Mouse (Mus musculus): Measurements from ENCODE around the gene Hoxc12. TPM values are rescaled to one million over a fixed set of nuclear protein-coding genes. Genes with fewer than 3 reads are reported as not detected.

Hoxc12 gene
- polyA plus RNA-seq, 1 experiment from 2014 or later = 0.36 TPM

- Histone ChIP-seq H3K4me1 (peaks cover 39% of the 10 kb centered on the region), H3K4me3 (peak overlapping the region; percentile 46), H3K9me3 (replicated peaks) (no peaks in the 10 kb centered on the region), H3K27me3 (ENCODE audit: low read depth, poor library complexity, severe bottlenecking) (peaks cover 100% of the 10 kb centered on the region), H3K27ac (peak overlapping the region; percentile 79), H3K36me3 (no peaks in the 10 kb centered on the region)
- WGBS = 2% methylated on average over 6 of the region's 6 CpGs
- no peak for DNase-seq (ENCODE audit: low spot score)
Observed at GRCm38 (mm10) chr15:102972753-102973152, 36.2 kb downstream of the Hoxc12 start.

GRCm38 (mm10) chr15:102975034-102975433, 38.5 kb downstream of the Hoxc12 start:
- no peaks in the 10 kb centered on the region for H3K36me3 ChIP-seq
- no peaks in the 10 kb centered on the region for H3K9me3 ChIP-seq (replicated peaks)
- no peak for DNase-seq (ENCODE audit: low spot score)
- 4% methylated on average over 7 of the region's 7 CpGs for WGBS
- H3K4me1 ChIP-seq = peaks cover 59% of the 10 kb centered on the region
- peaks cover 100% of the 10 kb centered on the region for H3K27me3 ChIP-seq (ENCODE audit: low read depth, poor library complexity, severe bottlenecking)
- H3K4me3 ChIP-seq = peak overlapping the region; percentile 49
- peak overlapping the region; percentile 80 for H3K27ac ChIP-seq

DNA sequence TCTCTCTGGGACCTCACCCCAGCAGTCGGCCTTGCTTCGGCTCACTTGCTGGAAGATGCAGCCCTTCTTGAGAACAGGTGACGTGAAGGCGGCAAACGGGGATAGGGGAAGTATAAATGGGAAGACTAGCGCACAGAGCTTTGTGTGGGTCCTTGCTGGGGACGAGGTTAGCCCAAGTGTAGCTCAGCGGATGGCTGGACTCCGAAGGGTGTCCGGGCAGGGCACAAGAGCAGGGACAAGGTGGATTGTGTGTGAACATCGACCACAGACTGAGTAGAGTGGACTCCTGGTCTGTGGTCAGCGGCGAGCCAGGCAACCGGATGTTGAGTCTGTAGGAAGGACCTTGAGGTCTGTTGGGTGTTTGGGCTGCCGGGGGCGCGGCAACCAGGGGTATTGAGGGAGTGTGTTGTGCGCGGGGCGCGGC, 39.1 kb downstream of the Hoxc12 start:
- peak overlapping the region; percentile 49 for H3K4me3 ChIP-seq
- peak; percentile 76 for DNase-seq (ENCODE audit: low spot score)
- no peaks in the 10 kb centered on the region for H3K36me3 ChIP-seq
- peak overlapping the region; percentile 80 for H3K27ac ChIP-seq
- under 1% methylated on average over 21 of the region's 21 CpGs for WGBS
- no peaks in the 10 kb centered on the region for H3K9me3 ChIP-seq (replicated peaks)
- peaks cover 65% of the 10 kb centered on the region for H3K4me1 ChIP-seq
- H3K27me3 ChIP-seq (ENCODE audit: low read depth, poor library complexity, severe bottlenecking) = peaks cover 100% of the 10 kb centered on the region

DNA sequence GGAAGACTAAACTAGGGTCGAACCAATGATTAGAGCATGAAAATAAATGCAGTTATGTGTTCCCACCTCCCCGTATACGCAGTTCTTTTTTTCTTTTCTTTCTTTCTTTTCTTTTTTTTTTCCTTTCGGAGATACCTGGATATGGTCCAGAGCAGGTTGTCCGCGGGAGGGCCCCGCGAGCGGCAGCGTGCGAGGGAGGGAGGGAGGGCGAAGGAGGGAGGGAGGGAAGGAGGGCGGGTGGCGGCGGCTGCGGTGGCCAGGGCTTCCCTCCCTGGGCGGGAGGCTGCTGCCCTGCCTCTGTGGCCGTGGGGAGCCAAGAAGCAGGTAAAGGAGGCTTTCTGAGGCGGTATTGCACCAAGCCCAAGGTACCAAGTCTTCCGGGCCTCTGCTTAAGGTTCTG, 39.6 kb downstream of the Hoxc12 start, which contains the start of gene Hoxc9:
Hoxc9 (plus strand) TSS at position 269 of the 400 bp plus-strand sequence.
- WGBS = 1% methylated on average over 19 of the region's 20 CpGs
- Histone ChIP-seq H3K4me3 (peak within 1 kb of the TSS; percentile 49), H3K27ac (peak within 1 kb of the TSS; percentile 80), H3K36me3 (no peaks in the 10 kb centered on the region), H3K9me3 (replicated peaks) (no peaks in the 10 kb centered on the region), H3K4me1 (peaks cover 68% of the 10 kb centered on the region), H3K27me3 (ENCODE audit: low read depth, poor library complexity, severe bottlenecking) (peaks cover 100% of the 10 kb centered on the region)
- no peak for DNase-seq (ENCODE audit: low spot score)

DNA sequence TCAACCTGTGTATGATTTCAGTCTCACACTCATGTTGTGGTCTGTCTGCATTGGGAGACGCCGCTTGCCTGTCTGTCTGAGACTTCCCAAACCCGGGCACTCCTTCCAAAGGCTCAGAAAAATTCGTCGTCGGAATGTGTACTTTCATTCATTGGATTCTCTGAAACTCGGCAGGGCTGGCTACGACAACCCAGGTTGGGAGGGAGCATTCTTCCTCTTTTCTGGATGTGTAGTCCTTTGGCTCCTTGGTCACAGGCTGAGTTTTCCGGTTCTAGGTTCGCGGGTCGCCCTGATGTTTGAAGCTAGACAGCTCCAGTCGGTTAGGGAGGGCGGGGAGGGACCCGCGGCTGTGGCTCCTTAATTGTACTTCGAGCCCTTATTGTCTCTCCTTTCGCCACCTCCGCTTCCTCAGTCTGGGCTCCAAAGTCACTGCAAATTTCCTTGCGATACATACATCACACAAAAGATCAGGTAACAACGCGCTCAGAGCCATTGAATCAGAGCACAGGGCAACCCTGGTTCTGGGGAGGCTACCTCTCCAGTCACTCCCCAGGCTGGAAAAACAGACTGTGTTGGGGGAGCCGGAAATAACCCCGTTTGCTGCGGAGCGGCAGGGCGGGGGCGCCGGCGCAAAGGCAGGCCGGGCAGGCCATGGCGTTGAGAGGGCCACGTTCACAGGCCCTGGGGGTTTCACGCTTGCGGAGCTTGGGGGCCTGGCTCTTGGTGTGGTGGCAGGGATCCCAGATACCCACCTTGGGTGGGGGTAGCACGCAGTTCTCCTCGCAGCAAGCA, 40.3 kb downstream of the Hoxc12 start:
- no peak for DNase-seq (ENCODE audit: low spot score)
- Histone ChIP-seq H3K27me3 (ENCODE audit: low read depth, poor library complexity, severe bottlenecking) (peaks cover 100% of the 10 kb centered on the region), H3K9me3 (replicated peaks) (no peaks in the 10 kb centered on the region), H3K36me3 (no peaks in the 10 kb centered on the region), H3K4me3 (peak overlapping the region; percentile 49), H3K27ac (peak overlapping the region; percentile 80), H3K4me1 (peaks cover 72% of the 10 kb centered on the region)
- WGBS = under 1% methylated on average over 37 of the region's 37 CpGs

DNA sequence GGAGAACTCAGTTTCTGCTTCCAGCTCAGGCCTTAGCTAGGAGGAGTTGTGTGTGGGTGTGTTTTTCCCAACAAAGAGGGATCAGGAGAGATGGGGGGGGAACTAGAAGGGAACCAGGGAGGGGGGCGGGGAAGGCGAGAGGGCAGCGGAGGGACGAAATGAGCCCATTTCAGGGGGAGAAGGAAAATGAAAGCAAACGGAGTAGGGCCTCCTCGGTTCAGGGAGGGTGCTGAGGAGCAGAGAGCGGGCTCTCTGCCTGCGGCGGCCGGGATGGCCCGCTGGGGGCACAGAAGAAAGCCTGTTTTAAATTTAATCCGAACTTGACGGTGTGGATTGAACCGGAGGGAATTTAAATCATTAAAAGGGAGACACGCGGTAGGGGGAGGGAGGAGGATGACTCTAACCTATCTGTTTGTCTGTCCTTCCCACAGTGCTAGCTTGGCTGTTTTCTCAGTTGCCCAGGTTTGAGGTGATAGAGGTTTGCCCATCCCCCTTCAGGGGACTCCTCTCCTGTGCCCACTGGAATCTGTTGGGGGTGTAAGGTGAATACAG, 40.9 kb downstream of the Hoxc12 start:
- H3K4me3 ChIP-seq = peak overlapping the region; percentile 49

GRCm38 (mm10) chr15:102978615-102979515, 42.3 kb downstream of the Hoxc12 start:
- WGBS = under 1% methylated on average over 13 of the region's 13 CpGs
- peak overlapping the region; percentile 49 for H3K4me3 ChIP-seq
- no peak for DNase-seq (ENCODE audit: low spot score)
- no peaks in the 10 kb centered on the region for H3K36me3 ChIP-seq
- H3K27me3 ChIP-seq (ENCODE audit: low read depth, poor library complexity, severe bottlenecking) = peaks cover 100% of the 10 kb centered on the region
- no peaks in the 10 kb centered on the region for H3K9me3 ChIP-seq (replicated peaks)
- H3K27ac ChIP-seq = peak overlapping the region; percentile 80
- H3K4me1 ChIP-seq = peaks cover 80% of the 10 kb centered on the region

More for the DNA sequence above, 40.9 kb downstream of the Hoxc12 start:
- Histone ChIP-seq H3K4me1 (peaks cover 74% of the 10 kb centered on the region), H3K27me3 (ENCODE audit: low read depth, poor library complexity, severe bottlenecking) (peaks cover 100% of the 10 kb centered on the region), H3K9me3 (replicated peaks) (no peaks in the 10 kb centered on the region), H3K27ac (peak overlapping the region; percentile 80), H3K36me3 (no peaks in the 10 kb centered on the region)
- 1% methylated on average over 16 of the region's 16 CpGs for WGBS
- DNase-seq (ENCODE audit: low spot score) = no peak

DNA sequence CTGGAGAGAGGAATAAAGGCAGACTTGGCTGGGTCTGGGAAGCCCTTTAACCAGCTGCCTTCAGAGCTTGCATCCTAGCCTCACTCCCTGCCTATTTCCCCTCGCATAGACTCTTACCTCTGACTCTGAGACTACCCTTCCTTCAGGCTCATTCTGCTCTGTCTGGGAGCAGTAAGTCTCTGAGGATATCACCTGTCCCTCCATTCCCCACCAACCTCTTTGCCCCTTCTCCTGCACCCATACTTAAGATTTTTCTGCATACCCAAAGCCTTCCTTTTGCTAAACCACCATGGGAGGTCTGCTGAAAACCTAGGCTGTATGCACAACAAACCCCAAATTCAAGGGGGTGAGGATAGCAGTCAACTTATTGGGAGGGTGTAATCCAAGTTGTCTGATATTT, 43.4 kb downstream of the Hoxc12 start:
- Histone ChIP-seq H3K4me1 (peaks cover 89% of the 10 kb centered on the region), H3K27me3 (ENCODE audit: low read depth, poor library complexity, severe bottlenecking) (peaks cover 100% of the 10 kb centered on the region), H3K36me3 (no peaks in the 10 kb centered on the region), H3K27ac (no peak overlapping the region), H3K9me3 (replicated peaks) (no peaks in the 10 kb centered on the region), H3K4me3 (peak overlapping the region; percentile 60)
- 7% methylated on average over 1 of the region's 1 CpGs for WGBS
- DNase-seq (ENCODE audit: low spot score) = no peak

DNA sequence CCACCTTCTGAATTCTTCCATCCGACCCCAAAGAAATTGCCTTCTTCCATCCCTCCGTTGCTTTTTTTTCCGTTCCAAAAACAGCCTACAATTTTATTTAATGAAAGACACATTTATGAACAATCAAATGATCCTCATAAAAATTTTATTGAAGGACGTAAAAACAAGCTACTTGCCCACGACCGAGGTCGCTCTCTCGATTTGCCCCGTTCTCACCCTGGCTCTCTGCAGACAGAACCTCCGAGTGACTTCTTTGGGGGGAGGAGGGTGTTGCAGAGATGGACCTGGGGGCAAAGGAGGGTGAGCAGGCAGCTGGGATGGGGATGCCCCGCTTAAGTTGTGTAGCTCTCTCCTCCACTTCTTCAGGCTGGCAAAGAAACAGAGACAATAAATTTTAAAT, 43.8 kb downstream of the Hoxc12 start:
- no peak for DNase-seq (ENCODE audit: low spot score)
- H3K4me1 ChIP-seq = peaks cover 93% of the 10 kb centered on the region
- peaks cover 100% of the 10 kb centered on the region for H3K27me3 ChIP-seq (ENCODE audit: low read depth, poor library complexity, severe bottlenecking)
- no peaks in the 10 kb centered on the region for H3K9me3 ChIP-seq (replicated peaks)
- peak overlapping the region; percentile 60 for H3K4me3 ChIP-seq
- no peaks in the 10 kb centered on the region for H3K36me3 ChIP-seq
- peak overlapping the region; percentile 89; the same call in 1 of the 2 replicates for H3K27ac ChIP-seq
- WGBS = 2% methylated on average over 11 of the region's 11 CpGs

DNA sequence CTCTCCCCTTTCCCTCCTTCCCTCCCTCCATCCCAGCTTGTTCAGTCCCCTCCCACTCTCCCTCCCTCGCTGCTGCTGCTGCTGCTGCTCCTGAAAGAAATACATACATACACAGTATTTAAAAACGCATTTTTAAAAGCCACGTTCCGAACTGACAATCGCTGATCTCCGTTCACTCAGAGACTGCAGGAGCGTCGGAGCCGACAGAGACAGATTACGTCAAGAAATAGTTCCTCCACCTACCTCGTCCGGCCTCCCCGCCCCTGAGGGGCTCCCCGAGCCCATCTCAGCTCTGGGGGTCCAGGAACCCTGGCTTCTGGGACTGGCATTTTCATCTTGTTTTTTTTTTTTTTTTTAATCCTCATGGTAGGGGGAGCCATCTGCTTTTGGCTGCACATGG, 44.4 kb downstream of the Hoxc12 start:
- no peak for DNase-seq (ENCODE audit: low spot score)
- WGBS = under 1% methylated on average over 14 of the region's 14 CpGs
- Histone ChIP-seq H3K4me1 (peaks cover 94% of the 10 kb centered on the region), H3K27ac (peak overlapping the region; percentile 89), H3K27me3 (ENCODE audit: low read depth, poor library complexity, severe bottlenecking) (peaks cover 100% of the 10 kb centered on the region), H3K9me3 (replicated peaks) (no peaks in the 10 kb centered on the region), H3K36me3 (no peaks in the 10 kb centered on the region), H3K4me3 (peak overlapping the region; percentile 60)

- Histone ChIP-seq H3K4me1 (peaks cover 96% of the 10 kb centered on the region), H3K4me3 (peak overlapping the region; percentile 60), H3K27ac (peak overlapping the region; percentile 89), H3K36me3 (no peaks in the 10 kb centered on the region), H3K27me3 (ENCODE audit: low read depth, poor library complexity, severe bottlenecking) (peaks cover 100% of the 10 kb centered on the region), H3K9me3 (replicated peaks) (no peaks in the 10 kb centered on the region)
- peak; percentile 81 for DNase-seq (ENCODE audit: low spot score)
- under 1% methylated on average over 88 of the region's 88 CpGs for WGBS
Observed at GRCm38 (mm10) chr15:102981379-102982288, 45.1 kb downstream of the Hoxc12 start.

- Histone ChIP-seq H3K9me3 (replicated peaks) (no peaks in the 10 kb centered on the region), H3K27me3 (ENCODE audit: low read depth, poor library complexity, severe bottlenecking) (peaks cover 100% of the 10 kb centered on the region), H3K27ac (0 out of 2 replicates have a peak overlapping the region, but pooled peaks have one; percentile 36), H3K4me1 (peaks cover 88% of the 10 kb centered on the region), H3K4me3 (peak overlapping the region; percentile 60), H3K36me3 (no peaks in the 10 kb centered on the region)
- DNase-seq (ENCODE audit: low spot score) = no peak
- WGBS = 2% methylated on average over 12 of the region's 12 CpGs
Observed at GRCm38 (mm10) chr15:102983716-102984115, 47.2 kb downstream of the Hoxc12 start.
